Mouse (Mus musculus): Measurements from ENCODE around the gene Egr2.

GRCm38 (mm10) chr10:67536621-67537141 is 1.4 kb downstream of the Egr2 start:
- no peak for TF ChIP-seq CTCF (IDR thresholded peaks at IDR 0.05; ENCODE audit: control insufficient read depth, insufficient read depth, insufficient read length)
- no peak for TF ChIP-seq USF1 (IDR thresholded peaks at IDR 0.05; ENCODE audit: low read depth)
- no peak for TF ChIP-seq MYOD1 (IDR thresholded peaks at IDR 0.05; ENCODE audit: control insufficient read depth, insufficient read length, low read depth)
